Mouse (Mus musculus) thymus, adult 2 months (tissue): ENCODE data around the gene Rcor1.

Experiments
- CTCF ChIP-seq: fragments of 200-500 bp; IDR thresholded peaks from 2 replicates; pipeline ENCODE4 v1.5.1; 2012; ENCODE audit warnings: mild to moderate bottlenecking, control low read depth, low read length, moderate library complexity, borderline replicate concordance; ENCODE audit not compliant: control insufficient read depth, poor library complexity, insufficient read depth; ENCODE audit errors: extremely low read depth
- POLR2A ChIP-seq: fragments of 200-500 bp; IDR thresholded peaks from 2 replicates; pipeline ENCODE4 v1.6.1; 2012; ENCODE audit warnings: mild to moderate bottlenecking, low read length, control low read depth, moderate library complexity; ENCODE audit not compliant: control insufficient read depth, poor library complexity, insufficient read depth; ENCODE audit errors: extremely low read depth

GRCm38 (mm10) chr12:111097036-111097435 lies 57.9 kb downstream of the Rcor1 start:
- TF ChIP-seq CTCF = no peak
- no peak for TF ChIP-seq POLR2A
